Mouse (Mus musculus) cerebellum, adult 9-11 months (tissue): Measurements from ENCODE around the gene Dpm2.

Experiments
- DNase-seq: peaks from one replicate; pipeline ENCODE4 v3.0.0; 2022

Gene Dpm2

GRCm38 (mm10) chr2:32617601-32618000 lies 46.9 kb downstream of the Dpm2 start:
- no peak for DNase-seq

DNA sequence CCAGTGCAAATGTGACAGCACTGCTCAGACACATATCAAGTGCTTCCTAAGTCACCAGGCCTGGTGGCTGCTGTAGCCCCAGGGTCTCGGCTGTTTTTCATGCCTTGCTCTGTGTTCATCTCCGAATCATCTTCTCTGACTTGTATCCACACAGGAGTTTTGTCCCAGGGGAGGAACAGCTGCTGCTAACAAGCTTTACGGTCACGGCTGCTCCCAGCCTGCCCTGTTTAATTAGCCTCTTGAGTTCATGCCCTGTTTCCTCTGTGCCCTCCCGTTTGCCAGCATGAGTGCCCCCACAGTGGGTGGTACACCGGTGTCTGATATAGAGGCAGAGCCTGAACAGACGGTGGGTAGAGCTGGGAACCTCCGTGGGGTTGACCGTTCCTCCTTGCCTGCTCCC lies 47.4 kb downstream of the Dpm2 start:
- no peak for DNase-seq

DNA sequence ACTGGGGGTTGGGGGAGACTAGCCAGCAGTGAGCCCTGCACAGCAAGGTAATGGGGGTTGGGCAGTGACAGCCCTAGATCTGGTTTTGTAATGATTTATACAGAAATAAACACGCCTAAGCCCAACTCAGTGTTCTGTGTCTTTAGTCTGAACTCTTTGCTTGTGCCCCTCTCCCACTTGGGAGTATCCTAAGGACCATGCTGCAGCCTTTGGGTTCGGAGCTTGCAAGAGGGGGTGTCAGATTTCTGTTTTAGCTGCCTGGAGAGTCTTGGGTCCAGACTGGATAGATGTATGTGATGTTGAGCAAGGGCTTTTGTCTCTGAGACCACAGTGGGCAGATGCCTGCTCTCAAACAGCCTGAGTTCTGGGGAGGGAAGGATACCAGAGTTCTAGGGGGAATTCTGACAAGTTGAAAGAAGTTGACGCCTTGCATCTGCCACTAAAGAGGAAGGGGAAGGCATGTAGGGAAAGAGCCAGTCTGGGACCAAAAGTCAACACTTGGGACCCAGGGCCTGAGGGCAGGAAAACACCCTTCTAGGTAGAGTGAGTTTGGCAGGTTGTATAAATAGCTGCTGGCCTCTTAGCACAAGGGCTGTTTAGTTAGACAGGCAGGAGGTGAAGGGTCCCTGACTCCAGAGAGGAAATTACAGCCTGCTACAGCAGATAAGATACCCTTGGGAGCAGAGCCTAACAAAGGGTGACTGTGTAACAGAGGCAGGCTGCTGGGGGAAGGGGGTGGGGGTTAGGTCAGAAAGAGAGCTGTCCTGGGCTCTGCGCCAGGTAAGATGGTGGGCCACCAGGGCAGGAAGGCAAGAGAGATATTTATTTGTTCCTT lies 50.2 kb downstream of the Dpm2 start:
- peak; percentile 34 for DNase-seq

- DNase-seq = peak; percentile 43
Observed at GRCm38 (mm10) chr2:32621517-32621859, 50.8 kb downstream of the Dpm2 start, which contains the start of gene Ak1. Gene Ak1 (plus strand): TSS chr2:32621758.
